Mouse (Mus musculus) limb, embryonic 11.5 days (tissue): ENCODE measurements around the gene P4ha2. TPM values are rescaled to one million over a fixed set of nuclear protein-coding genes. Genes with fewer than 3 reads are reported as not detected.

ENCODE experiments used
- ATAC-seq: fragments of 200-750 bp; cut with Nextera tagmentation; 2 replicates; pipeline ENCODE4 v1.8.0; 2017; ENCODE audit warnings: low read depth; ENCODE audit not compliant: insufficient number of reproducible peaks, low FRiP score, low TSS enrichment
- DNase-seq: peaks from one replicate; pipeline ENCODE4 v3.0.0-alpha.2; 2015; ENCODE audit warnings: low spot score
- H3K27ac ChIP-seq: fragments of 300-500 bp; sonication (generic); replicated peaks from 2 replicates; pipeline ENCODE4 v1.5.1; 2014; ENCODE audit warnings: low read depth, mild to moderate bottlenecking, low read length
- H3K27me3 ChIP-seq: fragments of 300-500 bp; sonication (generic); 2 replicates; pipeline ENCODE4 v1.6.1; 2014; ENCODE audit warnings: mild to moderate bottlenecking, low read length, mixed read lengths; ENCODE audit not compliant: control insufficient read depth, insufficient read depth
- H3K36me3 ChIP-seq: fragments of 300-500 bp; sonication (generic); 2 replicates; pipeline ENCODE4 v1.6.1; 2014; ENCODE audit warnings: mild to moderate bottlenecking, low read length, moderate library complexity, mixed read lengths; ENCODE audit not compliant: control insufficient read depth, insufficient read depth
- H3K4me1 ChIP-seq: fragments of 300-500 bp; sonication (generic); 2 replicates; pipeline ENCODE4 v1.6.1; 2014; ENCODE audit warnings: low read length, mixed read lengths; ENCODE audit not compliant: control insufficient read depth, insufficient read depth
- H3K4me2 ChIP-seq: fragments of 300-500 bp; sonication (generic); 2 replicates; pipeline ENCODE4 v1.6.1; 2014; ENCODE audit warnings: low read depth, mild to moderate bottlenecking, moderate library complexity; ENCODE audit not compliant: severe bottlenecking
- H3K4me3 ChIP-seq: fragments of 300-500 bp; sonication (generic); 2 replicates; pipeline ENCODE4 v1.5.1; 2014; ENCODE audit warnings: low read depth, low read length
- H3K9ac ChIP-seq: fragments of 300-500 bp; sonication (generic); 2 replicates; pipeline ENCODE4 v1.6.1; 2014; ENCODE audit warnings: mild to moderate bottlenecking, low read length
- H3K9me3 ChIP-seq: fragments of 300-500 bp; sonication (generic); 2 replicates; pipeline ENCODE4 v1.6.1; 2016; ENCODE audit warnings: low read length; ENCODE audit not compliant: control insufficient read depth
- WGBS: fragments of 180-500 bp; shearing (Covaris S2); extraction: QIAGEN DNeasy Blood & Tissue Kit; methylation state at CpG from one replicate; pipeline ENCODE4 v1.1.7; 2014; 5-methylcytosine and 5-hydroxymethylcytosine counted together
- polyA plus RNA-seq: library from polyadenylated mRNA; unstranded; fragments of >200 nt; fragmentation: Nextera tagmentation; extraction: Ambion mirVana; gene quantifications from 2 replicates; pipeline ENCODE4 v1.2.1, GENCODE M21; 2014

Gene P4ha2
- polyA plus RNA-seq, 1 experiment from 2014 or later: 44.3 TPM

DNA sequence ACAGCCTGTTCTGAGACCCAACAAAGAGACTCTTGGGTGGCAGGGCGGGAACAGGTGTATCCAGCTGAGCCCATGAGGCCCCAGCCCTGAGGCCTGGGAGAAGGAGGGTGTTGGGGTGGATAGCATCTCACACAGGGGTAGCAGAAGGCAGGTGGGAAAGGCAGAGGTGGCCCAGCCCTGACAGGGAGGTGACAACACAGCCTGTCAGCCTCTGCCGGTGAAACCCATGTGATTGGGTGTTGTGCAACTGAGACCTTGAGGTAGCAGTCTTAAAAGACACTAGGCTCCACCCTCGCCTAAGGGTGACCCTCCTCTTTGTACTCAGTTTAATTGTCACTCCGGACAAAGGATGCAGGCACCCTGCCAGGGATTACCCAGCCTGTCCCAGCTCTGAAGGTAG lies 26.6 kb upstream of the P4ha2 start:
- WGBS: 55% methylated on average over 4 of the region's 4 CpGs
- Histone ChIP-seq H3K36me3 (no peaks in the 10 kb centered on the region), H3K9me3 (no peaks in the 10 kb centered on the region), H3K4me1 (0 out of 2 replicates have a peak, but pooled peaks cover 3% of the 10 kb centered on the region), H3K4me3 (no peak overlapping the region), H3K27me3 (no peaks in the 10 kb centered on the region), H3K4me2 (no peak overlapping the region), H3K9ac (no peak overlapping the region), H3K27ac (no peak overlapping the region)
- ATAC-seq (no peak), DNase-seq (no peak)

DNA sequence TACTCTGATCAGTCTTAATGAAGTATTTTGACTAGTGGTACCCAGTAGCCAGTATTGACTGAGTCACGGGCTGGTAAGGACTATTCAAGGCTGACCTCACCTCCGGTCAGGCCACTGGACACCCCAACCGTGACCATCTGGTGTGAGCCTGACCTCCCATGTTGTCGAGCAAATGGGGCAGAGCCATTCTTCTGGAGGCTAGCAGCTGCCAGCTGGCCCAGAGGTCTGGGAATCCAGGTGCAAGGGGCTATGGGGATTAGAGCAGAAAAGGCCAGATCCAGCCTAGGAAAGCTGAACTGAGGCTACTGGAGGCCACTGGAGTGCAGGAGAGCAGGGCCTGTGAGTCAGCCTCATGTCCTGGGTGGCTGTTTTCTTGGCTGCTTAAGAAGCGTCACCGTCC lies 24.5 kb upstream of the P4ha2 start:
- Histone ChIP-seq H3K27me3 (no peaks in the 10 kb centered on the region), H3K36me3 (no peaks in the 10 kb centered on the region), H3K9ac (no peak overlapping the region), H3K4me3 (no peak overlapping the region), H3K4me1 (0 out of 2 replicates have a peak, but pooled peaks cover 3% of the 10 kb centered on the region), H3K4me2 (no peak overlapping the region), H3K27ac (no peak overlapping the region), H3K9me3 (no peaks in the 10 kb centered on the region)
- 68% methylated on average over 6 of the region's 6 CpGs for WGBS
- DNase-seq (peak; percentile 31), ATAC-seq (no peak)

DNA sequence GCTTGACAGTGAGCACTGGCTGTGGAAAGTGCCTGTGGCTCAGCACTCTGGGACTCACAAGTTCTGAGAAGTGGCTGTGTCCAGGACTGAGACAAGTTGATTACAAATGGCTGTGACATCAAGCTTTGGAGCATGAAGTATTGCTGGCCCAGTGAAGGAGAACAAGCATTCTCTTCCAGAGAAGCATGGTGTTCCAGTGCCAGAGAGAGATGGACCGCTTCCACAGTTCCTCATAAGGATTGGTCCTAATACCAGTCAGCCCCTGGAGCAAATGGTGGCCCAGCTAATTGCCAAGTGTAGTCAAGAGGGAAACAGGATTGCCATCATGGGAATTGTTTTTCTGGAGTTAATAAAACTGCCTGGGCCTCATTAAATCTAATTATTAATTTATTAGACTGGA lies 23.8 kb upstream of the P4ha2 start:
- H3K9me3 ChIP-seq: no peaks in the 10 kb centered on the region
- 0 out of 2 replicates have a peak, but pooled peaks cover 3% of the 10 kb centered on the region for H3K4me1 ChIP-seq
- no peak overlapping the region for H3K4me3 ChIP-seq
- no peak overlapping the region for H3K4me2 ChIP-seq
- H3K27me3 ChIP-seq: no peaks in the 10 kb centered on the region
- no peak overlapping the region for H3K27ac ChIP-seq
- no peak for ATAC-seq
- H3K36me3 ChIP-seq: no peaks in the 10 kb centered on the region
- no peak overlapping the region for H3K9ac ChIP-seq
- 81% methylated on average over 1 of the region's 1 CpGs for WGBS
- no peak for DNase-seq

DNA sequence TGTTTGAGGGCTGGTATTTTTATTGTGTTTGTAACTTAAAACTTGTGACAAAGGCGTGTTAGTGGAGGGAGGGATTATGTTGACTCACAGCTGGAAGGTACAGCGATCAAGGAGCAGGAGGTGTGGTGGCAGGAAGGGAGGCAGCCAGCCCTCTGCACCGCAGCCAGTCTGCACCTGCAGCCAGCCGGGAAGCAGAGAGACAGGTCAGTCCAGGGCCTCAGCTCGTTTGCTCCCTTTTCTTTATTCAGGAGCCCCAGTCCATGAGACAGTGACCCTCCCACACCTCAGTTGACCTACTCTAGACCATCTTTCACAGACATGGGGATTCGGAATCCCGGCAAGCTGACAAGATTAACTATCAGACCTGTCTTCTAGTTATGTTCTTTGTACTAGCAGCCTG lies 19.5 kb upstream of the P4ha2 start:
- no peak overlapping the region for H3K9ac ChIP-seq
- H3K27ac ChIP-seq: no peak overlapping the region
- no peaks in the 10 kb centered on the region for H3K27me3 ChIP-seq
- no peak for ATAC-seq
- 0 out of 2 replicates have a peak, but pooled peaks cover 2% of the 10 kb centered on the region for H3K4me1 ChIP-seq
- no peak overlapping the region for H3K4me2 ChIP-seq
- H3K9me3 ChIP-seq: no peaks in the 10 kb centered on the region
- 28% methylated on average over 7 of the region's 7 CpGs for WGBS
- no peak for DNase-seq
- H3K36me3 ChIP-seq: no peaks in the 10 kb centered on the region
- no peak overlapping the region for H3K4me3 ChIP-seq

DNA sequence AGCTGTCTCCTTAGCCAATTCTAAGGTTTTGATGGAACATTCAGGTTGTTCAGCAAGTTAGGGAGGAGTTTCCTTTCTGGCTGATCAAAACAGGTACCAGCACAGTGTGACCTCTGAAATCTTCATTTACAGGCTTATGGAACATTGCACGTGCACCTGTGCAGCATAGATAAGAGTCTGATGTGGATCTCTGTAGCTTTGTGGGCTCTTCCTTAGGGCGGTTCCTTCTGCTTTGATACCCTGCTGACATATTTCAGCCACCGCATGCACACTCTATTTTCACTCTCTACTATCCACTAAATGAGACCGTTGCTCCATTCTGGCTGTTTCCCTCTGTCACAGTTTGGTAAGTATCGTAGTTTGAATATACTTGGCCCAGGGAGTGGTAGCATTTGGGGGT lies 17.2 kb upstream of the P4ha2 start:
- no peaks in the 10 kb centered on the region for H3K27me3 ChIP-seq
- no peaks in the 10 kb centered on the region for H3K36me3 ChIP-seq
- no peak overlapping the region for H3K4me2 ChIP-seq
- H3K27ac ChIP-seq: no peak overlapping the region
- no peaks in the 10 kb centered on the region for H3K4me1 ChIP-seq
- 92% methylated on average over 5 of the region's 5 CpGs for WGBS
- H3K9ac ChIP-seq: no peak overlapping the region
- ATAC-seq (no peak), DNase-seq (no peak)
- no peak overlapping the region for H3K4me3 ChIP-seq
- no peaks in the 10 kb centered on the region for H3K9me3 ChIP-seq

DNA sequence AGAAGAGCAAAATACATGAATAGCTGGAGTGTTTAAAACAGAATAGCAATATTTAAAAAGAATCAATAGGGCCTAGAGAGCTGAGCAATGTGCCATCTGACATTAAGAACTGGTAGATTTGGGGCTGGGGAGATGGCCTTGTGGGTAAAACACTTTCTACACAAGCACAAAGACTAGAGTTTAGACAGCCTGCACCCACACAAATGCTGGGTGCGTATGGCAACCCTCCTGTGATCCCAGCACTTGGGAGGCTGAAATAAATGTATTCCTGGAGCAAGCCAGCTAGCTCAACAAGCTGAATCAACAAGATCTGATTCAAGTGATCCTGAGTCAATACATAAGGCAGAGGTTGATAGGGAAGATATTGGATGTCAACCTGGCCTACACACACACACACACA lies 14.9 kb upstream of the P4ha2 start:
- no peak overlapping the region for H3K27ac ChIP-seq
- WGBS: 82% methylated on average over 1 of the region's 1 CpGs
- no peak overlapping the region for H3K4me2 ChIP-seq
- no peak overlapping the region for H3K4me3 ChIP-seq
- DNase-seq (no peak), ATAC-seq (no peak)
- H3K4me1 ChIP-seq: no peaks in the 10 kb centered on the region
- no peaks in the 10 kb centered on the region for H3K36me3 ChIP-seq
- H3K27me3 ChIP-seq: no peaks in the 10 kb centered on the region
- no peaks in the 10 kb centered on the region for H3K9me3 ChIP-seq
- no peak overlapping the region for H3K9ac ChIP-seq

DNA sequence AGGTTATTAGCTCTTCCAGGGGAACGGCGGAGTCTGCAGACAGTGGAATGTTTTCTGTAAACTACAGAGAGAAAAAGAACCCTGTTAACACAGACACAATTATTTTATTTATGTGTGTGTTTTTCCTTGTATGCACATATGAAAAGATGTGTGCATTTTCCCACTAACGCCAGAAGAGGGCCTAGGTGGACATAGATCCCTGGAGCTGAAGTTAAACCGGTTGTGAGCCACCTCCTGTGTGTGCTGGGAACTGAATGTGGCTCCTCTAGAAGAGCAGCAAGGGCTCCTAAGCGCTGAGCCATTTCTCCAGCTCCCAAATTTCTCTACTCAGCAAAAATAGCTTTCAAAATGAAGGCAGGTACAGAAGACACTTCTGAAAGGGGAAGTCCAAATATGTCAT lies 14.1 kb upstream of the P4ha2 start:
- H3K4me2 ChIP-seq: no peak overlapping the region
- no peak overlapping the region for H3K4me3 ChIP-seq
- no peaks in the 10 kb centered on the region for H3K9me3 ChIP-seq
- H3K27me3 ChIP-seq: no peaks in the 10 kb centered on the region
- H3K36me3 ChIP-seq: no peaks in the 10 kb centered on the region
- H3K27ac ChIP-seq: no peak overlapping the region
- ATAC-seq (no peak), DNase-seq (no peak)
- no peak overlapping the region for H3K9ac ChIP-seq
- H3K4me1 ChIP-seq: no peaks in the 10 kb centered on the region
- WGBS: 67% methylated on average over 5 of the region's 5 CpGs

DNA sequence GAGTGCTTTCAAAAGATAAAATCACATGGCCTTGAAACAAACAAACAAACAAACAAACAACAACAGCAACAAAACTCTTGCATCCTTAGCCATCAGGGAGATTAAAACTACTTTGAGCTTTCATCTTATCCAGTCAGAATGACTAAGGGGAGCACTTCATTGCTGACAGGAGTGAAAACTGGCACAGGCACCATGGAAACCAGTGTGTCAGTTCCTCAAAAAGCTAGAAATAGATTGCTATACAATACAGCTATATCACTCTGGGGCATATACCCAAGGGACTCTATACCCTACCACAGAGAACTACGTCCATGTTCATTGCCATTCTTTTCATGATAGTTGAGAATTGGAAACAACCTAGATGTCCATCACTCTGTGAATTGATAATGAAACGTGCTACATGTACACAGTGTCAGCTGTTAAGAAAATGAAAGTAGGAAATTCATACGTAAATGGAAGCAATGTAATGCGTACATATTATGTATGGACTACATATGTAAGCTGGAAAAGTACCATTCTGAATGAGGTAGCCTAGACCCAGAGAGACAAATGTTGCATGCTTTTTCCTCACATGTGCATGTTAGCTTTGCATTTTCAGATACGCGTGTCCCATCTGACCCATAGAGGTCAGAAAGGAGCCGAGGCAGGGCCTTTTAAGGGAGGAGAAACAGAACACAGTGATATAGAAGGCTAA lies 11.5 kb upstream of the P4ha2 start:
- 0 out of 2 replicates have a peak, but pooled peaks have one; percentile 26 for ATAC-seq
- 81% methylated on average over 7 of the region's 7 CpGs for WGBS

DNA sequence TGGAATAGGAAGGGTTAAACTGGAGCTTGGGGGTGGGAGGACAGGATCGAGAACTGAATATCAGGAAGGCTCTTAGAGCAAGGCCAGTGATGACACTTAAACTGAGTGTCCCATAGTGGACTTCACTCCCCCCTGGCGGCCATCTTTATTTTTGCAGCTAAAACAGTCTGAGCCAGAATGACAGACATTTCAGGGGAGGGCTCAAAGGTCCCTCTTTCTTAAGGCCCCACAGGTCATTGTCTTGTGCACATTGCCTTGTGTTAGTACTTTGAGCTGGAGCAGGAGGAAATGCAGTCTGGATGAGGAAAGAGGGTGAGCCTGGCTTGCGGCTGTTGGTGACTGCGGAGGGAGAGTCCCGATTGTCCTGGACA lies 11.0 kb upstream of the P4ha2 start:
- peak; percentile 87 for DNase-seq
- Histone ChIP-seq H3K4me1 (no peaks in the 10 kb centered on the region), H3K9ac (no peak overlapping the region), H3K4me3 (no peak overlapping the region), H3K27me3 (no peaks in the 10 kb centered on the region), H3K4me2 (no peak overlapping the region), H3K36me3 (no peaks in the 10 kb centered on the region), H3K9me3 (no peaks in the 10 kb centered on the region), H3K27ac (no peak overlapping the region)
- ATAC-seq: 0 out of 2 replicates have a peak, but pooled peaks have one; percentile 31
- WGBS: 52% methylated on average over 5 of the region's 5 CpGs

More for the DNA sequence above, 11.5 kb upstream of the P4ha2 start:
- no peak overlapping the region for H3K27ac ChIP-seq
- H3K4me1 ChIP-seq: no peaks in the 10 kb centered on the region
- H3K4me3 ChIP-seq: no peak overlapping the region
- H3K36me3 ChIP-seq: no peaks in the 10 kb centered on the region
- H3K27me3 ChIP-seq: no peaks in the 10 kb centered on the region
- no peak overlapping the region for H3K4me2 ChIP-seq
- no peak for DNase-seq
- no peak overlapping the region for H3K9ac ChIP-seq
- no peaks in the 10 kb centered on the region for H3K9me3 ChIP-seq
